Mouse (Mus musculus): ENCODE results near the gene Pgbd1. TPM values are rescaled to one million over a fixed set of nuclear protein-coding genes. Genes with fewer than 3 reads are reported as not detected.

Gene Pgbd1
- total RNA-seq, 1 experiment, result 1.2 TPM

- Histone ChIP-seq H3K36me3 (ENCODE audit: control insufficient read depth, insufficient read depth, low read length, poor library complexity, severe bottlenecking) (no peaks in the 10 kb centered on the region), H3K27ac (ENCODE audit: insufficient read depth, low read depth, low read length, poor library complexity, severe bottlenecking) (no peak overlapping the region), H3K9ac (ENCODE audit: insufficient read depth, low read depth, low read length, poor library complexity, severe bottlenecking) (no peak overlapping the region), H3K4me3 (ENCODE audit: insufficient read depth in 1 of 2, low read depth in 1 of 2, low read length in 2 of 2, poor library complexity in 1 of 2, severe bottlenecking in 1 of 2) (peak overlapping the region in 1 of 2 experiments; percentile 71; a peak in 2 of 4 replicates), H3K4me1 (ENCODE audit: control insufficient read depth in 2 of 2, insufficient read depth in 2 of 2, low read length in 2 of 2, poor library complexity in 1 of 2) (no peaks in the 10 kb centered on the region), H3K9me3 (ENCODE audit: control insufficient read depth, insufficient read depth, low read depth, low read length) (no peaks in the 10 kb centered on the region)
- DNase-seq (ENCODE audit: low read depth, low spot score), result no peak
- in situ Hi-C loops (cut with MboI; ENCODE audit: low sequenced_read_pairs in 2 of 2, unreplicated experiment in 2 of 2), result no loop called here
- TF ChIP-seq CHD2 (IDR thresholded peaks at IDR 0.05; ENCODE audit: low read depth, low read length), result no peak
- TF ChIP-seq MAFK (IDR thresholded peaks at IDR 0.05; ENCODE audit: insufficient read depth, low read depth, low read length), result no peak
- TF ChIP-seq ZNF384 (IDR thresholded peaks at IDR 0.05; ENCODE audit: low read depth, low read length), result no peak
- no peak for TF ChIP-seq HCFC1 (IDR thresholded peaks at IDR 0.05; ENCODE audit: borderline replicate concordance, insufficient read depth, low read length)
- TF ChIP-seq ZC3H11A (IDR thresholded peaks at IDR 0.05; ENCODE audit: borderline replicate concordance, low read depth, low read length), result no peak
These were observed 33.5 kb downstream of the Pgbd1 start for GRCm38 (mm10) chr13:21407341-21407740.

GRCm38 (mm10) chr13:21402848-21403247 is 38.0 kb downstream of the Pgbd1 start:
- Histone ChIP-seq H3K4me1 (ENCODE audit: control insufficient read depth in 2 of 2, insufficient read depth in 2 of 2, low read length in 2 of 2, poor library complexity in 1 of 2) (no peaks in the 10 kb centered on the region; a peak in 1 of 4 replicates), H3K4me3 (ENCODE audit: insufficient read depth in 1 of 2, low read depth in 1 of 2, low read length in 2 of 2, poor library complexity in 1 of 2, severe bottlenecking in 1 of 2) (peak overlapping the region in 1 of 2 experiments; percentile 84; a peak in 2 of 4 replicates), H3K27ac (ENCODE audit: insufficient read depth, low read depth, low read length, poor library complexity, severe bottlenecking) (no peak overlapping the region), H3K36me3 (ENCODE audit: control insufficient read depth, insufficient read depth, low read length, poor library complexity, severe bottlenecking) (no peaks in the 10 kb centered on the region), H3K9me3 (ENCODE audit: control insufficient read depth, insufficient read depth, low read depth, low read length) (no peaks in the 10 kb centered on the region), H3K9ac (ENCODE audit: insufficient read depth, low read depth, low read length, poor library complexity, severe bottlenecking) (no peak overlapping the region)
- no peak for DNase-seq (ENCODE audit: low read depth, low spot score)
- no peak for TF ChIP-seq HCFC1 (IDR thresholded peaks at IDR 0.05; ENCODE audit: borderline replicate concordance, insufficient read depth, low read length)
- TF ChIP-seq CHD2 (IDR thresholded peaks at IDR 0.05; ENCODE audit: low read depth, low read length), result no peak
- TF ChIP-seq ZNF384 (IDR thresholded peaks at IDR 0.05; ENCODE audit: low read depth, low read length), result no peak
- in situ Hi-C loops (cut with MboI; ENCODE audit: low sequenced_read_pairs in 2 of 2, unreplicated experiment in 2 of 2), result no loop called here

- Histone ChIP-seq H3K27ac (ENCODE audit: insufficient read depth, low read depth, low read length, poor library complexity, severe bottlenecking) (no peak within 1 kb of the TSS), H3K36me3 (ENCODE audit: control insufficient read depth, insufficient read depth, low read length, poor library complexity, severe bottlenecking) (no peaks in the 10 kb centered on the region), H3K4me3 (ENCODE audit: insufficient read depth in 1 of 2, low read depth in 1 of 2, low read length in 2 of 2, poor library complexity in 1 of 2, severe bottlenecking in 1 of 2) (peak within 1 kb of the TSS; percentile 84 to 96), H3K9ac (ENCODE audit: insufficient read depth, low read depth, low read length, poor library complexity, severe bottlenecking) (peak within 1 kb of the TSS; percentile 93), H3K4me1 (ENCODE audit: control insufficient read depth in 2 of 2, insufficient read depth in 2 of 2, low read length in 2 of 2, poor library complexity in 1 of 2) (no peaks in the 10 kb centered on the region; a peak in 1 of 4 replicates), H3K9me3 (ENCODE audit: control insufficient read depth, insufficient read depth, low read depth, low read length) (no peaks in the 10 kb centered on the region)
- TF ChIP-seq MAFK (IDR thresholded peaks at IDR 0.05; ENCODE audit: insufficient read depth, low read depth, low read length), result no peak
- TF ChIP-seq ZNF384 (IDR thresholded peaks at IDR 0.05; ENCODE audit: low read depth, low read length), result no peak
- no peak for TF ChIP-seq CHD2 (IDR thresholded peaks at IDR 0.05; ENCODE audit: low read depth, low read length)
- peak; percentile 60; the same call in 1 of the 2 replicates for TF ChIP-seq HCFC1 (IDR thresholded peaks at IDR 0.05; ENCODE audit: borderline replicate concordance, insufficient read depth, low read length)
- peak; percentile 56 for DNase-seq (ENCODE audit: low read depth, low spot score)
- in situ Hi-C loops (cut with MboI; ENCODE audit: low sequenced_read_pairs in 2 of 2, unreplicated experiment in 2 of 2), result no loop called here
These were observed 38.5 kb downstream of the Pgbd1 start, which contains the start of gene Zkscan3 for GRCm38 (mm10) chr13:21402287-21402846. Gene Zkscan3, minus strand, starts transcription at chr13:21402755.

GRCm38 (mm10) chr13:21401636-21402286 is 39.1 kb downstream of the Pgbd1 start:
- H3K9me3 ChIP-seq (ENCODE audit: control insufficient read depth, insufficient read depth, low read depth, low read length), result no peaks in the 10 kb centered on the region
- H3K9ac ChIP-seq (ENCODE audit: insufficient read depth, low read depth, low read length, poor library complexity, severe bottlenecking), result peak overlapping the region; percentile 93; the same call in 1 of the 2 replicates
- H3K27ac ChIP-seq (ENCODE audit: insufficient read depth, low read depth, low read length, poor library complexity, severe bottlenecking), result no peak overlapping the region
- in situ Hi-C loops (cut with MboI; ENCODE audit: low sequenced_read_pairs in 2 of 2, unreplicated experiment in 2 of 2), result no loop called here
- TF ChIP-seq MAFK (IDR thresholded peaks at IDR 0.05; ENCODE audit: insufficient read depth, low read depth, low read length), result no peak
- TF ChIP-seq ZC3H11A (IDR thresholded peaks at IDR 0.05; ENCODE audit: borderline replicate concordance, low read depth, low read length), result no peak
- peak; percentile 95 for TF ChIP-seq ZNF384 (IDR thresholded peaks at IDR 0.05; ENCODE audit: low read depth, low read length)
- TF ChIP-seq CHD2 (IDR thresholded peaks at IDR 0.05; ENCODE audit: low read depth, low read length), result no peak
- TF ChIP-seq HCFC1 (IDR thresholded peaks at IDR 0.05; ENCODE audit: borderline replicate concordance, insufficient read depth, low read length), result no peak
- H3K4me3 ChIP-seq (ENCODE audit: insufficient read depth in 1 of 2, low read depth in 1 of 2, low read length in 2 of 2, poor library complexity in 1 of 2, severe bottlenecking in 1 of 2), result peak overlapping the region; percentile 84 to 96
- no peaks in the 10 kb centered on the region; a peak in 1 of 4 replicates for H3K4me1 ChIP-seq (ENCODE audit: control insufficient read depth in 2 of 2, insufficient read depth in 2 of 2, low read length in 2 of 2, poor library complexity in 1 of 2)
- peak; percentile 24 for DNase-seq (ENCODE audit: low read depth, low spot score)
- no peaks in the 10 kb centered on the region for H3K36me3 ChIP-seq (ENCODE audit: control insufficient read depth, insufficient read depth, low read length, poor library complexity, severe bottlenecking)

Measured in ES-E14 (cell line).